Mouse (Mus musculus): ENCODE measurements at regions not wholly inside any gene's neighbourhood (a gene's known extent, or its start where the extent isn't known, plus 50 kb on each side); places are given as distances from the start of the nearest gene placed in this dataset.
A peak's percentile ranks its signal among the peaks of the same experiment; 100 is the strongest.

GRCm38 (mm10) chr15:63652216-63652961 is 192.6 kb downstream of the Gsdmc2 start:
- TF ChIP-seq CTCF (IDR thresholded peaks at IDR 0.05; ENCODE audit: extremely low read depth, insufficient read length, insufficient replicate concordance, low read depth, low read length) (peak; percentile 47; the same call in 1 of the 2 replicates), POLR2A (IDR thresholded peaks at IDR 0.05; ENCODE audit: low read depth, low read length) (no peak)

Data from small intestine, adult 2 months (tissue).